Mouse (Mus musculus) neural tube, embryonic 13.5 days (tissue): ENCODE measurements around the gene Cd37. TPM values are rescaled to one million over a fixed set of nuclear protein-coding genes. Genes with fewer than 3 reads are reported as not detected.

ENCODE experiments used
- ATAC-seq: fragments of 200-750 bp; cut with Nextera tagmentation; 2 replicates; pipeline ENCODE4 v1.8.0; 2017; ENCODE audit warnings: low read depth, mild to moderate bottlenecking, moderate TSS enrichment, moderate library complexity
- H3K27ac ChIP-seq: fragments of 300-500 bp; sonication (generic); replicated peaks from 2 replicates; pipeline ENCODE4 v1.5.1; 2015; ENCODE audit warnings: moderate library complexity, mild to moderate bottlenecking, inconsistent platforms
- H3K27me3 ChIP-seq: fragments of 300-500 bp; sonication (generic); 2 replicates; pipeline ENCODE4 v1.6.1; 2015; ENCODE audit warnings: mild to moderate bottlenecking, inconsistent platforms
- H3K36me3 ChIP-seq: fragments of 300-500 bp; sonication (generic); 2 replicates; pipeline ENCODE4 v1.6.1; 2015; ENCODE audit warnings: mild to moderate bottlenecking, inconsistent platforms
- H3K4me1 ChIP-seq: fragments of 300-500 bp; sonication (generic); replicated peaks from 2 replicates; pipeline ENCODE4 v1.6.1; 2015; ENCODE audit warnings: inconsistent platforms
- H3K4me2 ChIP-seq: fragments of 300-500 bp; sonication (generic); 2 replicates; pipeline ENCODE4 v1.6.1; 2015; ENCODE audit warnings: inconsistent platforms, mild to moderate bottlenecking, moderate library complexity
- H3K4me3 ChIP-seq: fragments of 300-500 bp; sonication (generic); 2 replicates; pipeline ENCODE4 v1.5.1; 2015; ENCODE audit warnings: mild to moderate bottlenecking, inconsistent platforms
- H3K9ac ChIP-seq: fragments of 300-500 bp; sonication (generic); 2 replicates; pipeline ENCODE4 v1.6.1; 2015; ENCODE audit warnings: moderate library complexity, mild to moderate bottlenecking, inconsistent platforms
- H3K9me3 ChIP-seq: fragments of 300-500 bp; sonication (generic); 2 replicates; pipeline ENCODE4 v1.6.1; 2016; ENCODE audit warnings: inconsistent platforms
- whole genome bisulfite sequencing: fragments of 180-500 bp; shearing (Covaris S2); methylation state at CpG from one replicate; pipeline ENCODE4 v1.1.7; 2015; 5-methylcytosine and 5-hydroxymethylcytosine counted together
- polyA plus RNA-seq: library from polyadenylated mRNA; unstranded; fragments of >200 nt; fragmentation: Nextera tagmentation; extraction: Ambion mirVana; gene quantifications from 2 replicates; pipeline ENCODE4 v1.2.1, GENCODE M21; 2015

Gene Cd37
- polyA plus RNA-seq, 1 experiment from 2014 or later = 1.5 TPM

DNA sequence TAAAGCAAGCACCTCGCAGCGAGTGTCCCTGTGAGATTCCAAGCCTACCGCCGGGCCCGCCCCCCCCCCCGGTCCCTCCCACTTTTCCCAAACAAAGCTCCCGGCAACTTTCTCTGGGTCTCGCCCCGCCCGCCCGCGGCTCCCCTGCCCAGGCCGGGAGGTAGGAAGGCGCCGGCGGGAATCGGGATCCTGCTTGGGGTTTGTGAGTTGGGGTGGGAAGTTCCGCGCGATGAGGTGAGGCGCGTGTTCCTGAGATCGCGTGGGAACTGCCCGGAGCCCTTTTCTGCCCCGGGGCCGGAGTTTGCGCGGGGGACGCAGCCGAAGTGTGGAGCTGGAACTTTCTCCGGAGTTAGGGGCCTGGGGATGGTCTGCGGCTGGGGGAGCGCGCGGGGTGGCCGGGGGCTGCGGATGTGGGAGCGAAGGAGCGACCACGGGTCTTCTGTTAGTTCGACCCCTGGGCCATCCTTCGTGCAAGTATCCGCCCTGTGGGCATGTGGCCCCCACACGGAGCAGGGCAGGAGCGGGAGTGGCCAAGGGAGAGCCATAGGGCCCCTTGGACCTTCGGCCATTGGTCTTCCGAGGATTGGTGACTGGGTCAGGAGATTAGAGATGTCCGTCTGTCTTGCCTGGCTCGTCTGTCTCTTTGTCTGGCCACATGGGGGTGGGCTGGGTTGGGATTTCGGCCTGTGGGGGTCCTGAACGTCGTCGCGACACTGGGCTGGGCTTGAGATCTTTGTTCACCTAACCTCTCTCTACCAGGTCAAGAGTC lies 23.1 kb downstream of the Cd37 start, which contains the start of gene Tead2:
TSS of gene Tead2 (plus strand) at position 81 of the 769 bp plus-strand sequence.
- Histone ChIP-seq H3K4me1 (peaks cover 51% of the 10 kb centered on the region), H3K4me2 (peak within 1 kb of the TSS; percentile 74), H3K9ac (peak within 1 kb of the TSS; percentile 89), H3K4me3 (peak within 1 kb of the TSS; percentile 59), H3K27ac (peak within 1 kb of the TSS; percentile 91), H3K36me3 (peaks cover 25% of the 10 kb centered on the region), H3K27me3 (peaks cover 20% of the 10 kb centered on the region), H3K9me3 (no peaks in the 10 kb centered on the region)
- peak; percentile 70 for ATAC-seq
- 2% methylated on average over 55 of the region's 55 CpGs for WGBS

- Histone ChIP-seq H3K4me1 (peaks cover 42% of the 10 kb centered on the region), H3K4me2 (no peak overlapping the region), H3K9ac (no peak overlapping the region), H3K4me3 (no peak overlapping the region), H3K27ac (no peak overlapping the region), H3K27me3 (peaks cover 39% of the 10 kb centered on the region), H3K36me3 (peaks cover 3% of the 10 kb centered on the region; the same call in 1 of the 2 replicates), H3K9me3 (no peaks in the 10 kb centered on the region)
- WGBS = 55% methylated on average over 5 of the region's 5 CpGs
- no peak for ATAC-seq
Observed at GRCm38 (mm10) chr7:45213708-45214107, 25.2 kb downstream of the Cd37 start.

- no peak for ATAC-seq
- no peaks in the 10 kb centered on the region for H3K9me3 ChIP-seq
Observed at GRCm38 (mm10) chr7:45212356-45212755, 26.6 kb downstream of the Cd37 start.

GRCm38 (mm10) chr7:45211851-45212251 lies 27.1 kb downstream of the Cd37 start, which contains the start of gene Dkkl1:
TSS of gene Dkkl1 (minus strand) at chr7:45212147.
- H3K9ac ChIP-seq = no peak within 1 kb of the TSS
- peaks cover 39% of the 10 kb centered on the region for H3K27me3 ChIP-seq
- no peaks in the 10 kb centered on the region for H3K36me3 ChIP-seq
- H3K4me1 ChIP-seq = peaks cover 26% of the 10 kb centered on the region
- H3K4me3 ChIP-seq = peak within 1 kb of the TSS; percentile 4
- no peak within 1 kb of the TSS for H3K27ac ChIP-seq
- H3K4me2 ChIP-seq = peak within 1 kb of the TSS; percentile 31
- no peaks in the 10 kb centered on the region for H3K9me3 ChIP-seq
- 5% methylated on average over 17 of the region's 17 CpGs for WGBS
- ATAC-seq = no peak

More at GRCm38 (mm10) chr7:45212356-45212755, 26.6 kb downstream of the Cd37 start:
- H3K36me3 ChIP-seq = no peaks in the 10 kb centered on the region
- no peak overlapping the region for H3K9ac ChIP-seq
- no peak overlapping the region for H3K27ac ChIP-seq
- H3K4me1 ChIP-seq = peaks cover 31% of the 10 kb centered on the region
- peak overlapping the region; percentile 31; the same call in 1 of the 2 replicates for H3K4me2 ChIP-seq
- H3K27me3 ChIP-seq = peaks cover 39% of the 10 kb centered on the region
- no peak overlapping the region for H3K4me3 ChIP-seq
- 72% methylated on average over 7 of the region's 7 CpGs for WGBS

DNA sequence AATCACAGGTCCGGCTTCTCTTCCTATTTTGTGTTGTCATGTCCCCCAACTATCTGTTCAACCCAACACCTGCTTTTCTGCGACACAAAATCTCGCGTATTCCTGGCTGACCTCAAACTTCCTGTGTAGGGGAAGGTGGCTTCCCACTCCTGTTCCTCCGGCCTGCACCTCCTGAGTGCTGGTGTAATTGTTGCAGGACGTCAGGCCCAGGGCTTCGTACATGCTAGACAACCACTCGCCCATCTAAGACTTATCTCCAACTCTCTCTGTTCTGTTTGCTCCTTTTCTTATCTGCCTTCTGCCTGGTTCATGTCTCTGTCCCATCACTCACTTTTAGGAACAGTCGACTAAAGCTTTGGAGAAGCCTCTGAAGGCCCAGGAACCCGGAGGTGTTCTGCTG lies 27.8 kb downstream of the Cd37 start:
- Histone ChIP-seq H3K36me3 (no peaks in the 10 kb centered on the region), H3K27me3 (peaks cover 39% of the 10 kb centered on the region), H3K4me2 (peak overlapping the region; percentile 31; the same call in 1 of the 2 replicates), H3K4me1 (peaks cover 18% of the 10 kb centered on the region), H3K4me3 (peak overlapping the region; percentile 4; the same call in 1 of the 2 replicates), H3K9ac (no peak overlapping the region), H3K27ac (no peak overlapping the region), H3K9me3 (no peaks in the 10 kb centered on the region)
- ATAC-seq = no peak
- 77% methylated on average over 10 of the region's 10 CpGs for WGBS

DNA sequence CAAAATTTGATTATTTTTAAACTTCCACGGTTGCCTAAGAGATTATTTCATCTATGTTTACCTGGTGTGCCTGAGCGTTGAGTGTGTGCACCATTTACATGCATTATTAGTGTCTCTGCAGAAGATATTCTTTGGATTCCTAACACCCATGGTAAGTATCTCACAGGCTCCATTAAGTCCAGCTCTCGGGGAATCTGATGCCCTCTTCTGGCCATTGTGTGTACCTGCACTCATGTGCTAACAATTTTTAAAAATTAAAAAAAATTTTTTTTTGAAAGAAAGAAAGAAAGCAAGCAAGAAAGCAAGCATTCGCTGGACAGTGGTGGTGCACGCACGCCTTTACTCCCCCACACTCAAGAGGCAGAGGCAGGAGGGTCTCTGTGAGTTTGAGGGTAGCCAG lies 30.7 kb downstream of the Cd37 start:
- Histone ChIP-seq H3K9me3 (no peaks in the 10 kb centered on the region), H3K4me2 (no peak overlapping the region), H3K27me3 (peaks cover 46% of the 10 kb centered on the region), H3K9ac (no peak overlapping the region), H3K36me3 (no peaks in the 10 kb centered on the region), H3K4me3 (no peak overlapping the region), H3K4me1 (peaks cover 15% of the 10 kb centered on the region), H3K27ac (no peak overlapping the region)
- no peak for ATAC-seq
- WGBS = 76% methylated on average over 6 of the region's 6 CpGs

GRCm38 (mm10) chr7:45204380-45205143 lies 34.4 kb downstream of the Cd37 start, which contains the start of gene Ccdc155:
TSS of gene Ccdc155 (minus strand) at chr7:45204892.
- Histone ChIP-seq H3K4me1 (peaks cover 5% of the 10 kb centered on the region; the same call in 1 of the 2 replicates), H3K4me2 (peak within 1 kb of the TSS; percentile 60), H3K9me3 (no peaks in the 10 kb centered on the region), H3K27ac (peak within 1 kb of the TSS; percentile 81), H3K36me3 (no peaks in the 10 kb centered on the region), H3K9ac (peak within 1 kb of the TSS; percentile 65), H3K27me3 (peaks cover 19% of the 10 kb centered on the region), H3K4me3 (peak within 1 kb of the TSS; percentile 46)
- WGBS = 10% methylated on average over 42 of the region's 44 CpGs
- ATAC-seq = peak; percentile 98

DNA sequence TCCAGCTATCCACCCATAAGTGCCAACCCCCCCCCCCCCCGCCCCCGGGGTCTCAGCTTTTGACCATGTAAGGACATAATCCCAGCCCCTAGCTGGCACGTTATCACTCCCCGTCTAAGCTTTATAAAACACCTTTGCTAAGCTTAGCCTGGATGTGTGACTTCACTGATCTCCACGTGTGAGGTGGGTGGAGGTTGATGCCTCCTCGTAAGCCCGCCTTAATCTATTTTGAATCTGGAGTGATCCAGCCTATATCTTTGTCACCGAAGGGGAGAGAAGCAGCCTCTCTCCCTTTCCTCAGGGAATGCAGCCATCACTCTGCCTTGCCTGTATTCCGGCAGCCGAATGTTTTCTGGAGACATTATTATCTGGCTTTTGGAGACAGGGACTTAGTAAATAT lies 36.3 kb downstream of the Cd37 start:
- no peak for ATAC-seq
- peaks cover 14% of the 10 kb centered on the region for H3K27me3 ChIP-seq
- 0 out of 2 replicates have a peak overlapping the region, but pooled peaks have one; percentile 22 for H3K9ac ChIP-seq
- no peaks in the 10 kb centered on the region for H3K36me3 ChIP-seq
- no peak overlapping the region for H3K27ac ChIP-seq
- H3K4me2 ChIP-seq = no peak overlapping the region
- H3K4me3 ChIP-seq = no peak overlapping the region
- WGBS = 69% methylated on average over 10 of the region's 10 CpGs
- H3K4me1 ChIP-seq = peaks cover 11% of the 10 kb centered on the region; the same call in 1 of the 2 replicates
- no peaks in the 10 kb centered on the region for H3K9me3 ChIP-seq

GRCm38 (mm10) chr7:45198961-45199360 lies 40.0 kb downstream of the Cd37 start:
- H3K4me3 ChIP-seq = no peak overlapping the region
- H3K36me3 ChIP-seq = no peaks in the 10 kb centered on the region
- H3K27ac ChIP-seq = no peak overlapping the region
- 85% methylated on average over 11 of the region's 11 CpGs for WGBS
- H3K9ac ChIP-seq = no peak overlapping the region
- H3K4me1 ChIP-seq = peaks cover 6% of the 10 kb centered on the region; the same call in 1 of the 2 replicates
- H3K9me3 ChIP-seq = no peaks in the 10 kb centered on the region
- ATAC-seq = no peak
- H3K27me3 ChIP-seq = peaks cover 17% of the 10 kb centered on the region
- H3K4me2 ChIP-seq = no peak overlapping the region

GRCm38 (mm10) chr7:45198435-45198834 lies 40.5 kb downstream of the Cd37 start:
- Histone ChIP-seq H3K4me3 (no peak overlapping the region), H3K9me3 (no peaks in the 10 kb centered on the region), H3K27ac (no peak overlapping the region), H3K27me3 (peaks cover 11% of the 10 kb centered on the region), H3K4me1 (peaks cover 6% of the 10 kb centered on the region; the same call in 1 of the 2 replicates), H3K36me3 (no peaks in the 10 kb centered on the region), H3K4me2 (no peak overlapping the region), H3K9ac (no peak overlapping the region)
- WGBS = 17% methylated on average over 5 of the region's 5 CpGs
- ATAC-seq = peak; percentile 75; the same call in 1 of the 2 replicates

DNA sequence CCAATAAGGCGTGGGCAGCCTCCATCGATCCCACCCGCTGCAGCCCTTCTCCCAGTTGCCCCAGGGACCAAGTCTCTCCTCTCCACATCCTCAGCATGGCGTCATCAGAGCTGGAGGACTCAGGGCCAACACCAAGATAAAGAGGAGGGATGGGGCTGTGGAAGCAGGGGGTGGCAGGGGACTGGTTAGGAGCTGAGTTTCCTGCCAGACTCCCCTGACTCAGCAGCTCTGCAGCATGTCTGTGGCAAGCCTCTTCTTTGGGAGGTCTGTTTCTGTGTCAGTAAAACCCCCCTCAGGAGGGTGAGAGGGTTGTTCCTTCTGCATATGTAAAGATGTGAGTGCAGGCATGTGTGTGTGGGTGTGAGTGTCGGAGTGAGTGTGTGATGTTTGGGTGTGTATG lies 41.9 kb downstream of the Cd37 start:
- H3K4me2 ChIP-seq = no peak overlapping the region
- 78% methylated on average over 5 of the region's 5 CpGs for WGBS
- no peaks in the 10 kb centered on the region for H3K9me3 ChIP-seq
- no peak overlapping the region for H3K27ac ChIP-seq
- no peaks in the 10 kb centered on the region for H3K36me3 ChIP-seq
- H3K27me3 ChIP-seq = peaks cover 4% of the 10 kb centered on the region; the same call in 1 of the 2 replicates
- H3K9ac ChIP-seq = no peak overlapping the region
- H3K4me3 ChIP-seq = no peak overlapping the region
- peaks cover 8% of the 10 kb centered on the region; the same call in 1 of the 2 replicates for H3K4me1 ChIP-seq
- ATAC-seq = no peak

DNA sequence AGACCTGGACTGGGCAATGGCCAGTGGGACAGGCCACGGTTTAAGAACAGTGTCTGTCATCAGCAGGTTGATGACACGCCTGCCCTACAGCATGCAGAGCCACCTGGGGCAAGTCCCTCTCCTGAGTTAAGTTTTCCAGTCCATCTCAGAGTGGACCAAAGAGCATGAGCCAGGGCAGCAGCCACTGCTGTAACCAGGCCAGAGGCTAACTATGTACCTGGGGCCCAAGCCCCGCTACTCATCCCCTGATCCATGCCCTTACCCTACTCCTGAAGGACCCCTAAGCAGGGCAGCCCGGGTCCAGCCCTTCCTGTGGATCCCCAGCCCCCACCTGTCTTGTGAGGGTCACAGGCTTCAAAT lies 42.8 kb downstream of the Cd37 start:
- no peaks in the 10 kb centered on the region for H3K9me3 ChIP-seq
- H3K4me2 ChIP-seq = no peak overlapping the region
- ATAC-seq = no peak
- H3K4me1 ChIP-seq = peaks cover 12% of the 10 kb centered on the region; the same call in 1 of the 2 replicates
- 91% methylated on average over 4 of the region's 4 CpGs for WGBS
- peaks cover 7% of the 10 kb centered on the region; the same call in 1 of the 2 replicates for H3K27me3 ChIP-seq
- no peaks in the 10 kb centered on the region for H3K36me3 ChIP-seq
- no peak overlapping the region for H3K9ac ChIP-seq
- no peak overlapping the region for H3K4me3 ChIP-seq
- H3K27ac ChIP-seq = no peak overlapping the region
